Mouse (Mus musculus) forebrain, postnatal 0 days (tissue): ENCODE data around the gene Caml. TPM values are rescaled to one million over a fixed set of nuclear protein-coding genes. Genes with fewer than 3 reads are reported as not detected.
A peak's percentile ranks its signal among the peaks of the same experiment; 100 is the strongest.
"Not testable (repeated sequence)": the region's sequence is repeated elsewhere in the genome, so short reads cannot be mapped to it uniquely, and the experiment has no call there.

Source experiments
- ATAC-seq: fragments of 200-750 bp; cut with Nextera tagmentation; 2 replicates; pipeline ENCODE4 v1.8.0; 2017; ENCODE audit warnings: mild to moderate bottlenecking, moderate library complexity
- DNase-seq: peaks from one replicate; pipeline ENCODE4 v3.0.0-alpha.2; 2015
- H3K27ac ChIP-seq: fragments of 300-500 bp; sonication (generic); 2 replicates; pipeline ENCODE4 v1.5.1; 2014; ENCODE audit warnings: low read depth, mild to moderate bottlenecking, antibody characterized with exemption, low read length, moderate library complexity, mixed read lengths
- H3K27me3 ChIP-seq: fragments of 300-500 bp; sonication (generic); 2 replicates; pipeline ENCODE4 v1.6.1; 2014; ENCODE audit warnings: mild to moderate bottlenecking, low read length, mixed read lengths; ENCODE audit not compliant: insufficient read depth
- H3K36me3 ChIP-seq: fragments of 300-500 bp; sonication (generic); 2 replicates; pipeline ENCODE4 v1.6.1; 2014; ENCODE audit warnings: mild to moderate bottlenecking, moderate library complexity; ENCODE audit not compliant: insufficient read depth
- H3K4me1 ChIP-seq: fragments of 300-500 bp; sonication (generic); 2 replicates; pipeline ENCODE4 v1.6.1; 2014; ENCODE audit warnings: antibody characterized with exemption; ENCODE audit not compliant: insufficient read depth
- H3K4me2 ChIP-seq: fragments of 300-500 bp; sonication (generic); 2 replicates; pipeline ENCODE4 v1.6.1; 2014; ENCODE audit warnings: low read depth, mild to moderate bottlenecking, moderate library complexity
- H3K4me3 ChIP-seq: fragments of 300-500 bp; sonication (generic); 2 replicates; pipeline ENCODE4 v1.5.1; 2014; ENCODE audit warnings: low read depth, low read length, mixed read lengths
- H3K9ac ChIP-seq: fragments of 300-500 bp; sonication (generic); 2 replicates; pipeline ENCODE4 v1.6.1; 2014; ENCODE audit warnings: mild to moderate bottlenecking
- H3K9me3 ChIP-seq: fragments of 300-500 bp; sonication (generic); 2 replicates; pipeline ENCODE4 v1.6.1; 2016; ENCODE audit warnings: low read length
- CTCF ChIP-seq: sonication (generic); IDR thresholded peaks from 2 replicates; pipeline ENCODE4 v1.5.1; 2016; ENCODE audit warnings: antibody characterized with exemption, control low read depth, low read depth
- WGBS: fragments of 180-500 bp; shearing (Covaris S2); extraction: QIAGEN DNeasy Blood & Tissue Kit; methylation state at CpG from one replicate; pipeline ENCODE4 v1.1.7; 2014; 5-methylcytosine and 5-hydroxymethylcytosine counted together
- polyA plus RNA-seq: library from polyadenylated mRNA; unstranded; fragments of >200 nt; fragmentation: Nextera tagmentation; extraction: Ambion mirVana; gene quantifications from 2 replicates; pipeline ENCODE4 v1.2.1, GENCODE M21; 2015
- total RNA-seq: library from RNA; depleted of rRNA; stranded (reverse); fragments of >200 nt; gene quantifications from 2 replicates; pipeline ENCODE4 v1.2.3, GENCODE M21; 2014; rRNA removed

Caml gene
- 87.8 and 115 TPM in 2 replicates for total RNA-seq
- 116 and 121 TPM in 2 replicates for polyA plus RNA-seq

GRCm38 (mm10) chr13:55622649-55623541 is at the start of gene Caml:
Gene Caml, plus strand, starts transcription at chr13:55623005.
- H3K36me3 ChIP-seq, result peaks cover 10% of the 10 kb centered on the region; the same call in 1 of the 2 replicates
- no peaks in the 10 kb centered on the region for H3K27me3 ChIP-seq
- peak; percentile 99 for ATAC-seq
- whole genome bisulfite sequencing, result 3% methylated on average over 59 of the region's 59 CpGs
- H3K9ac ChIP-seq, result peak within 1 kb of the TSS; percentile 73
- TF ChIP-seq CTCF, result no peak; the same call in 1 of the 2 replicates
- H3K4me3 ChIP-seq, result peak within 1 kb of the TSS; percentile 83
- no peaks in the 10 kb centered on the region for H3K9me3 ChIP-seq
- peak within 1 kb of the TSS; percentile 70 for H3K4me2 ChIP-seq
- DNase-seq, result peak; percentile 96
- peak within 1 kb of the TSS; percentile 90 for H3K27ac ChIP-seq
- H3K4me1 ChIP-seq, result peaks cover 14% of the 10 kb centered on the region

GRCm38 (mm10) chr13:55573432-55573831 is 49.4 kb upstream of the Caml start, which contains the start of gene Tmed9:
Gene Tmed9, plus strand, starts transcription at chr13:55573732.
- DNase-seq (no peak), ATAC-seq (no peak)
- H3K27me3 ChIP-seq, result no peaks in the 10 kb centered on the region
- no peak for TF ChIP-seq CTCF
- H3K4me1 ChIP-seq, result peaks cover 12% of the 10 kb centered on the region
- H3K4me3 ChIP-seq, result no peak within 1 kb of the TSS
- H3K9me3 ChIP-seq, result no peaks in the 10 kb centered on the region
- no peak within 1 kb of the TSS for H3K4me2 ChIP-seq
- 97% methylated on average over 2 of the region's 2 CpGs for WGBS
- no peak within 1 kb of the TSS for H3K27ac ChIP-seq
- no peaks in the 10 kb centered on the region for H3K36me3 ChIP-seq
- no peak within 1 kb of the TSS for H3K9ac ChIP-seq

- Histone ChIP-seq H3K9ac (no peak overlapping the region), H3K27me3 (no peaks in the 10 kb centered on the region), H3K4me3 (no peak overlapping the region), H3K27ac (no peak overlapping the region), H3K36me3 (no peaks in the 10 kb centered on the region), H3K4me2 (no peak overlapping the region), H3K9me3 (no peaks in the 10 kb centered on the region), H3K4me1 (peaks cover 8% of the 10 kb centered on the region)
- no peak for ATAC-seq
- 58% methylated on average over 5 of the region's 5 CpGs for WGBS
- peak; percentile 31 for DNase-seq
- TF ChIP-seq CTCF, result no peak
These were observed 48.5 kb upstream of the Caml start for GRCm38 (mm10) chr13:55574321-55574720.

DNA sequence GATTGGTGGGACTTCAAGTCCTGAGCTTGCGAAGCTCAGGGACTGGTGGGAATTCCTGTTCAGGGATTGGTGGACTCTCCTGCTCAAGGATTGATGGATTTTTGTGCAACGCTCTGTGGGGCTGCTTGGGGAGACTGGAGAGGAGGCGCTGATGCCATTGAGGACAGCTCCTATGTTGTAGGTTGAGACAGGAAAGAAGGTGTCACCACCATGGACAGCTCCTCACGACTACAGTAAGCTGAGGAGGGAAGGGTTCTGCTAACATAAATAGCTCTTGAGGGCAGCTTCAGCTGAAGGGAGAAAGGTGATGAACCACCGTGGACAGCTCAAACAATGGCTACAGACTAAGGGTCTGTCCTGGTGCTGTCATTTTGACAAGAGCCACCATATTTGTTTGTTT is 46.9 kb upstream of the Caml start:
- no peaks in the 10 kb centered on the region for H3K36me3 ChIP-seq
- peaks cover 5% of the 10 kb centered on the region; the same call in 1 of the 2 replicates for H3K4me1 ChIP-seq
- ATAC-seq (no peak), DNase-seq (no peak)
- H3K4me3 ChIP-seq, result no peak overlapping the region
- H3K9me3 ChIP-seq, result no peaks in the 10 kb centered on the region
- TF ChIP-seq CTCF, result no peak
- H3K27me3 ChIP-seq, result no peaks in the 10 kb centered on the region
- 68% methylated on average over 5 of the region's 5 CpGs for WGBS
- H3K9ac ChIP-seq, result no peak overlapping the region
- no peak overlapping the region for H3K4me2 ChIP-seq
- H3K27ac ChIP-seq, result no peak overlapping the region

GRCm38 (mm10) chr13:55576872-55577271 is 45.9 kb upstream of the Caml start:
- WGBS, result 91% methylated on average over 7 of the region's 7 CpGs
- not testable (repeated sequence) for H3K4me3 ChIP-seq

GRCm38 (mm10) chr13:55578086-55578485 is 44.7 kb upstream of the Caml start:
- no peak for TF ChIP-seq CTCF
- 87% methylated on average over 4 of the region's 4 CpGs for WGBS

More at GRCm38 (mm10) chr13:55576872-55577271, 45.9 kb upstream of the Caml start:
- not testable (repeated sequence) for H3K9ac ChIP-seq, ATAC-seq, H3K27me3 ChIP-seq, DNase-seq, H3K4me1 ChIP-seq, H3K4me2 ChIP-seq, H3K27ac ChIP-seq, H3K36me3 ChIP-seq, H3K9me3 ChIP-seq

DNA sequence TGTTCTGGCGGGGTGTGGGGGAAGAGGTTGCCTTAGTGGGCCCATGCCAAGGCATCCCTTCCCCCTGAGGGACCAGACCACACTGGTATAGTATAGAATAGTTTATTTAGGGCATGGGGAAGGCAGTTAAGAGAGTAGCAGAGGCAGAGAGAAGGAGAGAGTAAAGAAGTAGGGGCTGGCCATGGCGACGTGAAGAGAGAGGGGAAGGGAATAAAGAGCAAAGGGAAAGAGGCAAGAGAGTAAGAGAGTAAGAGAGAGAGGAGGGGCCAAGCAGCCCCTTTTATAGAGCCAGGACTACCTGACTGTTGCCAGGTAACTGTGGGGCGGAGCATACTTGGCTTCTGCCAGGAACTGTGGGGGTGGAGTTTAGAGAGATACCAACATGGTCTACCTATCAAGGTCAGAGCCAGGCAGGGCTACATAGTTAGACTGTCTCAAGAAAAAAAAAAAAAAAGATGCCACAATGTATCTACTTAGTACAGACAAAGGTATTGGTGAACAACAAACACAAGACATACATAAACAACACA is 30.8 kb upstream of the Caml start:
- H3K27me3 ChIP-seq, result no peaks in the 10 kb centered on the region
- peak overlapping the region; percentile 91; the same call in 1 of the 2 replicates for H3K27ac ChIP-seq
- H3K9me3 ChIP-seq, result no peaks in the 10 kb centered on the region
- 76% methylated on average over 4 of the region's 4 CpGs for WGBS
- peaks cover 3% of the 10 kb centered on the region; the same call in 1 of the 2 replicates for H3K4me1 ChIP-seq
- H3K4me3 ChIP-seq, result no peak overlapping the region; the same call in 1 of the 2 replicates
- no peak overlapping the region for H3K4me2 ChIP-seq
- ATAC-seq (no peak), DNase-seq (no peak)
- peaks cover 24% of the 10 kb centered on the region for H3K36me3 ChIP-seq
- H3K9ac ChIP-seq, result no peak overlapping the region
- no peak for TF ChIP-seq CTCF

More at GRCm38 (mm10) chr13:55578086-55578485, 44.7 kb upstream of the Caml start:
- Histone ChIP-seq H3K4me2 (no peak overlapping the region), H3K9me3 (no peaks in the 10 kb centered on the region), H3K27ac (no peak overlapping the region), H3K9ac (no peak overlapping the region), H3K4me3 (no peak overlapping the region), H3K36me3 (no peaks in the 10 kb centered on the region), H3K27me3 (no peaks in the 10 kb centered on the region), H3K4me1 (no peaks in the 10 kb centered on the region)
- no peak for DNase-seq
- no peak for ATAC-seq
